Mouse (Mus musculus): Measurements from ENCODE around the gene Cdc42se2. TPM values are rescaled to one million over a fixed set of nuclear protein-coding genes. Genes with fewer than 3 reads are reported as not detected.

Cdc42se2 gene
- 56.0 and 57.8 TPM in 2 replicates for polyA plus RNA-seq (2015; fragmentation: Nextera tagmentation; extraction: Ambion mirVana)

DNA sequence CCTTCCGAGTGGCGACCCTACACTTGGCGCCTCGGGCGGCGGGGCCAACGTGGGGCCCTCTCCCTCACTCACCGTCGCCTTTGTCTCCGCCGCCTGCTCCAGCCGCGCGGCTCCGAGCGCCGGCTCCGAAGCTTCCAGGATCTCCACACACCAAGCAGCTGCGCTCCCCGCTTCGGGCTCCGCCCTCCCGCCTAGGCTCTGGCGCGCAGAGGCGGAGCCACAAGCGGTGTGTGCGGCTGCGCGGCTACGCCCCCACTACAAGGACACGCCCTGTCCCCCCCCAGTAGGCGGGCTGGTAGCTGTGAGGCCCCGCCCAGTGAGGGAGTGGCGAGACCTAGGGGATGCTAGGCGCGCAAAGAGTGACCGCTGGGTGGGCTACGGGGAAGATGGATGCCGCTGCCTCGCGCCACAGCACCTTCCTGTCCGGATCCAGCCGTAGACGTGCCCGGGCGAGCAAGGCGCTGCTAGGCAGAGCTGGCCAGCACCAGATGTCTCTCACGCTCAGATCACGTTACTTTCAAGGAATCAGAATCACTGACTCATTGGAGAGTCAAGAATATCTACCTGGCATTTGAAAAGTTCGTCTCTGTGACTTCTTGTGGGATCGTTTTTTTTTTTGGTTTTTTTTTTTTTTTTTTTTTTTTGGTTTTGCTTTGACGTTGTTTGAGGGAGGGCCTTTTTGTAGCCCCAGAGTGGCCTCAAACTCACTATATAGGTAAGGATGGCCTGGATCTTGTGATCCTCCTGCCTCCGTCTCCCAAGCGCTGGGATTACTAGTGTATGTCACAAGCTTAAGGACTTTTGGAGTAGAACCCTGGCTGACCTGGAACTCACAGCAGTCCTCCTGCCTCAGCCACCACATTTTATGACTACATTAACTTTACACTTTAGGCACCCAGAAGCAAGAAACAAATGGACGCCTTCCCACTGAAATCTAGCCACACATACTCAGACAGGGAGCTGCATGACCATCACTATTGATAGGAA, at the start of gene Cdc42se2:
Cdc42se2 (minus strand) TSS at position 188 of the 987 bp plus-strand sequence.
- Histone ChIP-seq H3K4me1 (peaks cover 17% of the 10 kb centered on the region), H3K36me3 (0 out of 2 replicates have a peak, but pooled peaks cover 3% of the 10 kb centered on the region), H3K9me3 (no peaks in the 10 kb centered on the region), H3K27me3 (replicated peaks) (no peaks in the 10 kb centered on the region), H3K4me2 (peak within 1 kb of the TSS; percentile 80), H3K9ac (peak within 1 kb of the TSS; percentile 93), H3K4me3 (peak within 1 kb of the TSS; percentile 79), H3K27ac (replicated peaks) (peak within 1 kb of the TSS; percentile 99)
- WGBS, result 4% methylated on average over 56 of the region's 56 CpGs
- ATAC-seq (ENCODE audit: extremely low read depth, insufficient number of reproducible peaks, low FRiP score, low TSS enrichment), result peak; percentile 98

DNA sequence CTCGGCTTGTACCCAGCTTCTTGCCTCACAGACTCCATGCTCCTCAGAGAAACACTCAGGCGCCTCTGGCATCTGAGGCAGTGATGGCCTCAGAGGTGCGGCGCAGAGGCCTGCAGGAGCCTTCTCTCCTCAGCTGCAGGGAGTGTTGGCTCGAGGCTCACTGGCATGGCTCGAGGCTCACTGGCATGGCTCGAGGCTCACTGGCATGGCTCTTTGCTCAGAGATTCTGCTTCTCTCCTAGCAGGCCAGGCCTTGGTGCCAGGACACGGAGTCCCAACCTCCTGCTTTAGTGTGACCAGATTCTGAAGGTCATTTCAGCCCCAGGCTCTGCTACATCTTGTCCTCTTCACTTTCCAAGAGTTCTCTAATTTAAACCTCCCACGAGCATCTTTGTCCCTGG, 48.6 kb upstream of the Cdc42se2 start:
- no peak for ATAC-seq (ENCODE audit: extremely low read depth, insufficient number of reproducible peaks, low FRiP score, low TSS enrichment)
- no peaks in the 10 kb centered on the region for H3K4me1 ChIP-seq
- 70% methylated on average over 9 of the region's 9 CpGs for WGBS

DNA sequence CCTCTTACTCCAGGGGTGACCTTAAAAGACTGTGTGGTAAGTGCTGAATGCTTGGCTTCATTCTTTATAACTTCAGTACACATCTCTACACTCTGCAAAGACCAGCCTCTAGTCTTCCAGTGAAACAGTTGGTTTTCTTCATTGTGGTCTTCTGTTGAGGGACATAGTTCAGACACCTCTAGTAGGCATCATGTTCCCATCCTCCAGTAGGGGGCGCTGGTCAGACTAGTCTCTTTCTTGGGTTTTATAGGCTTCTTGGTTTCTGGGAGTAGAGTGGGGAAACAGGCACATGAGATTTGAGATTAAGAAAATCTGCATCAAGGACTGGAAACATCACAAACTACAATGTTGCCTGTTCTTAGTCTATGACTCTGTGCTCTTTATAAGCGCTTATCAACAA, 47.1 kb upstream of the Cdc42se2 start:
- Histone ChIP-seq H3K4me1 (no peaks in the 10 kb centered on the region), H3K36me3 (peaks cover 2% of the 10 kb centered on the region; the same call in 1 of the 2 replicates), H3K9me3 (no peaks in the 10 kb centered on the region), H3K27me3 (replicated peaks) (no peaks in the 10 kb centered on the region), H3K27ac (replicated peaks) (no peak overlapping the region), H3K4me3 (no peak overlapping the region), H3K4me2 (no peak overlapping the region), H3K9ac (no peak overlapping the region)
- no peak for ATAC-seq (ENCODE audit: extremely low read depth, insufficient number of reproducible peaks, low FRiP score, low TSS enrichment)
- WGBS, result 56% methylated on average over 2 of the region's 2 CpGs

More for the DNA sequence above, 48.6 kb upstream of the Cdc42se2 start:
- peaks cover 8% of the 10 kb centered on the region for H3K36me3 ChIP-seq
- H3K4me3 ChIP-seq, result no peak overlapping the region
- no peak overlapping the region for H3K4me2 ChIP-seq
- H3K9me3 ChIP-seq, result no peaks in the 10 kb centered on the region
- no peaks in the 10 kb centered on the region for H3K27me3 ChIP-seq (replicated peaks)
- H3K9ac ChIP-seq, result no peak overlapping the region
- H3K27ac ChIP-seq (replicated peaks), result no peak overlapping the region

GRCm38 (mm10) chr11:54833833-54834232, 46.4 kb upstream of the Cdc42se2 start:
- Histone ChIP-seq H3K4me1 (no peaks in the 10 kb centered on the region), H3K4me3 (no peak overlapping the region), H3K27ac (replicated peaks) (no peak overlapping the region), H3K36me3 (no peaks in the 10 kb centered on the region), H3K27me3 (replicated peaks) (no peaks in the 10 kb centered on the region), H3K9ac (no peak overlapping the region), H3K9me3 (no peaks in the 10 kb centered on the region), H3K4me2 (no peak overlapping the region)
- ATAC-seq (ENCODE audit: extremely low read depth, insufficient number of reproducible peaks, low FRiP score, low TSS enrichment), result no peak
- 83% methylated on average over 4 of the region's 4 CpGs for WGBS

GRCm38 (mm10) chr11:54826819-54827218, 39.3 kb upstream of the Cdc42se2 start:
- Histone ChIP-seq H3K27me3 (replicated peaks) (no peaks in the 10 kb centered on the region), H3K9me3 (peaks cover 4% of the 10 kb centered on the region; the same call in 1 of the 2 replicates), H3K4me2 (no peak overlapping the region), H3K9ac (no peak overlapping the region), H3K27ac (replicated peaks) (no peak overlapping the region), H3K4me3 (no peak overlapping the region), H3K4me1 (0 out of 2 replicates have a peak, but pooled peaks cover 5% of the 10 kb centered on the region), H3K36me3 (no peaks in the 10 kb centered on the region)
- WGBS, result 85% methylated on average over 8 of the region's 8 CpGs
- ATAC-seq (ENCODE audit: extremely low read depth, insufficient number of reproducible peaks, low FRiP score, low TSS enrichment), result no peak

GRCm38 (mm10) chr11:54825774-54826173, 38.3 kb upstream of the Cdc42se2 start:
- H3K4me3 ChIP-seq, result no peak overlapping the region

GRCm38 (mm10) chr11:54823467-54823866, 36.0 kb upstream of the Cdc42se2 start:
- Histone ChIP-seq H3K4me1 (peaks cover 13% of the 10 kb centered on the region; the same call in 1 of the 2 replicates), H3K9me3 (peaks cover 4% of the 10 kb centered on the region; the same call in 1 of the 2 replicates), H3K27ac (replicated peaks) (no peak overlapping the region), H3K36me3 (no peaks in the 10 kb centered on the region), H3K9ac (no peak overlapping the region), H3K4me3 (no peak overlapping the region), H3K4me2 (no peak overlapping the region), H3K27me3 (replicated peaks) (no peaks in the 10 kb centered on the region)
- WGBS, result 56% methylated on average over 4 of the region's 4 CpGs
- no peak for ATAC-seq (ENCODE audit: extremely low read depth, insufficient number of reproducible peaks, low FRiP score, low TSS enrichment)

More at GRCm38 (mm10) chr11:54825774-54826173, 38.3 kb upstream of the Cdc42se2 start:
- Histone ChIP-seq H3K9ac (no peak overlapping the region), H3K4me2 (no peak overlapping the region), H3K27ac (replicated peaks) (no peak overlapping the region), H3K27me3 (replicated peaks) (no peaks in the 10 kb centered on the region), H3K9me3 (peaks cover 4% of the 10 kb centered on the region; the same call in 1 of the 2 replicates), H3K36me3 (no peaks in the 10 kb centered on the region), H3K4me1 (0 out of 2 replicates have a peak, but pooled peaks cover 7% of the 10 kb centered on the region)
- WGBS, result 67% methylated on average over 4 of the region's 4 CpGs
- ATAC-seq (ENCODE audit: extremely low read depth, insufficient number of reproducible peaks, low FRiP score, low TSS enrichment), result no peak

- Histone ChIP-seq H3K36me3 (no peaks in the 10 kb centered on the region), H3K9ac (no peak overlapping the region)
These were observed 32.0 kb upstream of the Cdc42se2 start for GRCm38 (mm10) chr11:54819489-54819888.

GRCm38 (mm10) chr11:54817449-54817848, 30.0 kb upstream of the Cdc42se2 start:
- Histone ChIP-seq H3K4me3 (no peak overlapping the region), H3K27me3 (replicated peaks) (no peaks in the 10 kb centered on the region), H3K9me3 (no peaks in the 10 kb centered on the region), H3K27ac (replicated peaks) (no peak overlapping the region), H3K4me2 (no peak overlapping the region), H3K4me1 (peaks cover 11% of the 10 kb centered on the region; the same call in 1 of the 2 replicates), H3K36me3 (no peaks in the 10 kb centered on the region), H3K9ac (no peak overlapping the region)
- no peak for ATAC-seq (ENCODE audit: extremely low read depth, insufficient number of reproducible peaks, low FRiP score, low TSS enrichment)
- 62% methylated on average over 4 of the region's 4 CpGs for WGBS

More at GRCm38 (mm10) chr11:54819489-54819888, 32.0 kb upstream of the Cdc42se2 start:
- no peak for ATAC-seq (ENCODE audit: extremely low read depth, insufficient number of reproducible peaks, low FRiP score, low TSS enrichment)
- H3K4me2 ChIP-seq, result no peak overlapping the region
- H3K9me3 ChIP-seq, result no peaks in the 10 kb centered on the region
- no peak overlapping the region for H3K4me3 ChIP-seq
- no peaks in the 10 kb centered on the region for H3K27me3 ChIP-seq (replicated peaks)
- 75% methylated on average over 7 of the region's 7 CpGs for WGBS
- peaks cover 13% of the 10 kb centered on the region; the same call in 1 of the 2 replicates for H3K4me1 ChIP-seq
- no peak overlapping the region for H3K27ac ChIP-seq (replicated peaks)

DNA sequence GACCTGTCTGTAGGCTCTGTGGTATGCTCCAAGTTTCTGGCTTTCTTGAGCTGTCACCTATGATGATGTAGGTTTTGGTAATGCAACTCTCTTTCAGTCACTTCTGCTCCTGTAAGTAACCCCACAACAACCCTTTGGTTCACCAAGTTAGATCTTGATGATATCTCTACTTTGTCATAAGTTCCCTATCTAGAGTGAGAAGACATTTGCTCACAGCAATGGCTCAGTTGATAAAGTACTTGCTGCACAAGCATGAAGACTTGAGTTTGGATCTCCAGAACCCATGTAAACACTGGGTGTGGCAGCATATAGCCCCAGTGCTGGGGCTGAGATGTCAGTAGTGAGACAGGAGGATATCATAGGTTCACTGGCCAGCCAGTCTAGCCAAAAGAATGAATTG, 28.2 kb upstream of the Cdc42se2 start:
- Histone ChIP-seq H3K27ac (replicated peaks) (no peak overlapping the region), H3K4me1 (peaks cover 8% of the 10 kb centered on the region; the same call in 1 of the 2 replicates), H3K4me2 (no peak overlapping the region), H3K9me3 (no peaks in the 10 kb centered on the region), H3K36me3 (no peaks in the 10 kb centered on the region), H3K9ac (no peak overlapping the region), H3K4me3 (no peak overlapping the region), H3K27me3 (replicated peaks) (peaks cover 7% of the 10 kb centered on the region; the same call in 1 of the 2 replicates)
- no peak for ATAC-seq (ENCODE audit: extremely low read depth, insufficient number of reproducible peaks, low FRiP score, low TSS enrichment)

- Histone ChIP-seq H3K36me3 (no peaks in the 10 kb centered on the region), H3K4me2 (no peak overlapping the region), H3K27me3 (replicated peaks) (peaks cover 15% of the 10 kb centered on the region; the same call in 1 of the 2 replicates), H3K9ac (no peak overlapping the region), H3K4me3 (no peak overlapping the region), H3K9me3 (no peaks in the 10 kb centered on the region), H3K27ac (replicated peaks) (no peak overlapping the region), H3K4me1 (0 out of 2 replicates have a peak, but pooled peaks cover 2% of the 10 kb centered on the region)
- WGBS, result 56% methylated on average over 8 of the region's 8 CpGs
- no peak for ATAC-seq (ENCODE audit: extremely low read depth, insufficient number of reproducible peaks, low FRiP score, low TSS enrichment)
These were observed 25.5 kb upstream of the Cdc42se2 start for GRCm38 (mm10) chr11:54812812-54813516.
